Mouse (Mus musculus) cerebellum, adult 11 months (tissue): ENCODE data around the gene Cenpa.
"Not testable (repeated sequence)": the region's sequence is repeated elsewhere in the genome, so short reads cannot be mapped to it uniquely, and the experiment has no call there.

Experiments
- DNase-seq: peaks from one replicate; pipeline ENCODE4 v3.0.0; 2022

Gene Cenpa

DNA sequence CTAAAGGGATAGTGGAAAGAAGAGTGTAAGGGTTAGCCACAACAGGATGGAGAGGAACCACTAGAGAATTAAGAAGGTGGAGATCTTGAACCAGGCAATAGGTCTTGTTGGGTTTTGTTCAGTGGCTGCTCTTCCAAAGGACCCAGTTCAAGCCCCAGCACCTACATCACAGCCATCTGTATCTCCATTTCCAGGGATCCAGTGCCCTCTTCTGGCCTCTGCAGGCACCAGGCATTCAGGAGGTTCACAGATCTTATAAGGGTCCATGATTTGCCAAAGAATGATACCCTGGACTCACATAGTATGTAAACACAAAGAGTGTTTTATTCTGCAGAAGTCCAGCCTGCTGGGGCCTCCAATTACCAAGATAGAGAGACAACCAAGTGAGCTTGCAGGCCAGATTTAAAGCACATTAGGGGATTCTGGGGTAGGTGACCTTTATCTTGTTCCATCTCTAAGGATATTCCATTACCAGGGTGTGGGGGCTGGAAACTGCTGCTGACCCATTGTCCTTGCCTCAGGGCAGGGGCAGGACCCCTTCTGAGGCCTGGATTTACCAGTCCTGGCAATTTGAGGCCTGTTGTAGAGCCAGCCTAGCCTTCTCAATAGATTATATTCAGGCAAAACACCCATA, 16.5 kb downstream of the Cenpa start:
- no peak for DNase-seq

GRCm38 (mm10) chr5:30683993-30684392, 17.4 kb downstream of the Cenpa start:
- DNase-seq, result no peak

DNA sequence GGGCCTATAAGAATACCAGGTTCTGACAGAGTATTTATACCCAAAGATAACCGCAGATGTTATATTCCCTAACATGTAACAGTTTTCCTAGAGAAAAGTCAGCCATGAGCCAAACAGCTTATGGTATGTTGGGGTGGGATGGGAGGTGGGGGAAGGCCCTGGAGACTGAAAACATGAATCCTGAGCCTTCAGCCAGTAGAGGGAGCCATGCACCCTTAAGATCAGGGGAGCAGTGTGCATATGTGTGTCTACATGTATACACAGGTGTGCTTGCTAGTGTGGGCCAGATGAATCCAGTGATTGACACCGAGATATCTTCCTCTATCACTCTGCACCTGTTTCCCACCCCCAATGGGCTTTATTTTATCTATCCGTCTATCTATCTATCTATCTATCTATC, 20.2 kb downstream of the Cenpa start:
- no peak for DNase-seq

- DNase-seq, result no peak
These were observed 33.9 kb downstream of the Cenpa start for GRCm38 (mm10) chr5:30700361-30701000.

- DNase-seq, result not testable (repeated sequence)
These were observed 34.8 kb downstream of the Cenpa start for GRCm38 (mm10) chr5:30701373-30701772.

DNA sequence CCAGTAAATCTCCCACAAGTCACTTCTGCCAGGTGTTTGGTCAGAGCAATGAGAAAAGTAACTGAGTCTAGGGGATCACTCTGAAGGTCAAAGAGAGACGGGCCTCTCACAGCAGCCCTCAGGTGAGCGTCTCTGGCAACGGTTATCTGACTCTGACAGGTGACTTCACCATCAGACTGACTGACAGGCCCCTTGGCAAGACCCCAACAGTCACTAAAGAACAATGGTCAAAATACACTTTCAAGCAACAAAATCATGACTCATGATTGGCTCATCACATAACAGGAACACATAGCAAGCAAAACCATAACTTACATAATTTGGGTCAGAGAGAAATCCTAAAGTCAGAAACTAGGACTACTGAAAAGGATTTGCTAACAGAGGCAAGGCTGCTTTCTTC, 35.3 kb downstream of the Cenpa start:
- DNase-seq, result no peak

- peak; percentile 79 for DNase-seq
These were observed 43.3 kb downstream of the Cenpa start for GRCm38 (mm10) chr5:30709744-30710383.

DNA sequence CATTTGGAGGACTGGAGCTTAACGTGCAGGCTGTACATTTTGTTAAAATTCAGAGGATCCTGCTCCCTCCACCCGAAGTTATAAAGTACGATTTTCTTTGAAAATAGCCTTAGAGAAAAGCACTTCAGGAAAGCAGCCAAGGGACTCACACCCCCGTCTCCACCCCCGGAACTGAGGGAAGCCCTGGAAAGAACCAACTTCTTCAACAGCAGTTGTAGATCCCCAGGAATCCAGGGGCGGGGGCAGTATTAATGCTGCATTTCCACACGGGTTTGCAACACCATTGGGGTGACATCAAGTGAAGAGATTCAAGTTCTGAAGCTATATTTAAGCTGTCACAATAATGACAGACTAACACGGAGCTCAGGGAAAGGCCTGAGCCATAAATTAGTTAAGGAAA, 43.9 kb downstream of the Cenpa start:
- peak; percentile 20 for DNase-seq

DNA sequence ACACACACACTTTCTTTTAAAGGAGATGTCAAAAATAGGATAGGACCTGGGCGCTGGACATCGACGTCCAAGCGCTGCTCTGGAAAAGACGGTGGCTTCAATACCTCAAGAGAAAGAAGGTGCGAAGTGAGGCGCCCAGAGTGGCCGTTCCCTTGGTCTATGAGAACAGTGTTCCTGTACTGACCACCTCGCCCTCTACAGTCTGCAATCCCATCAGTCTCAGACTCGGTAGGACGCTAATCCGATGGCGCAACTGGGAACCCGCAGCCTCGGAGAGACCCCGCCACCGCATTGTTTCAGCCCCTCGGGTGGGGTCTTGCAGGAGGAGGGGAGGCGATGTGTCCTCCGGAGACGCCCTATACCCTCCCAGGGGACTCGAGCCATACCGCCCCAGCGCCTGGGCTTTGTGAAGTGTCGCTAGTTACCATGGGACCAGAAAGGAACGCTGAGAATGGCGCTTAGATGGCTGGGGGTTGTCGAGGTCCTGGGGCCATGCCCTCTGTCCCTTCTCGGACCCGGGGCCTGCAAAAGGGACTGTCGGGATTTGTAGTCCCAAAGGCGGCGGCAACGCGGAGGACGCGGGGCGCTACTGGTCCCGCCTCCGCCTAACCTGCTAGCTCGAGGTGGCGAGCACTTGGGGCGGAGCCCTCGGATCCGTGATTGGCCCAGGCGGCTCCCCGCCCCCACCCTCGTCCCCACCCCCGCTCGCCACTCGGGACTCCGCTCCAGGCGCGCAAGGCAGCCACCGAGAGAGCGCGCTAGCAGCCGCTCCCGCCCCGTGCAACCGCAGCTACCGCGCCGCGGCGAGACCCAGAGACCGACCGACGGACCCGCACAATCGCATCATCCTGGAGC, 44.8 kb downstream of the Cenpa start, which contains the start of gene Dpysl5:
Gene Dpysl5 (plus strand): TSS at position 418 of the 855 bp plus-strand sequence.
- DNase-seq, result peak; percentile 93

GRCm38 (mm10) chr5:30712002-30712390, 45.4 kb downstream of the Cenpa start:
- DNase-seq, result no peak

DNA sequence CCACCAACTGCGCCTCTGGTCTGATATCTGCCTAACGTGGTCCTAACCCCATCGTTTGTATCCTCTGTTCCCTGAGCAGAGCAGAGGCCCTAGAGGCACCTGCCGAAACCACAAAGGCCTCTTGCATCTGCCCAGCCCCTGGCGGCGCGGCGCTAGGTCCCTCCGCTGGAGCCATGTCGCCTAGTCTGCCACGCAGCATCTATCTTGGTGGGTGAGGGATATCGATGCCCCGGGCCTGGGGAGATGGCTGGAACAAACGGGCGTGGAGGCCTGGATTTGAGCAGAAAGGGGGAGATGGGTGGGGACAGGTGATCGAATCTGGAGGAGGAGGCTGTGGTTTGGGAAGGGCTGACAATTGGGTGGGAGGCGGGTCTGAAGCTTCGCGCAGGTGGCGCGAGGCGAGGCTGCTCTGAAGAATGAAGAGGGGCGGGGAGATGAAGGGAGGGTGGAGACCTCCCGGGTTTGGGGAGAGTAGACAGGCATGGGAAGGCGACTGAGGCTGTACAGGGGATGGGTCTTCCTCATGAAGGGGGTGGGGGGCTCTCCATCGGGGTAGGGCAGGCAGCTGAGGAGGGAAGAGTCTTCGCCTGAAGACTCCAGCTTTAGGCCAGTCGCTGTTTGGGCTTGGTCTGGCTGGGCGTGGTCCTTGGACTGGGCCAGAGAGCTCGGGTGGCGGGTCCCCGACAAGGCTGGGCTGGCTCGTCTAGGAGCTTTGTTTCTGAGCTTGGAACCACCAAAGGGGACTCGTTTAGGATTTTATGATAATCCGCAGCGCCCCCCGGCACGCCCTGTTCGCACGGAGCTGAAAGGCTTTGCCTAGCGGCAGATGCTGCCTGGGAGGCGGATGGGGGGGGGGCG, 46.1 kb downstream of the Cenpa start:
- DNase-seq, result peak; percentile 33

DNA sequence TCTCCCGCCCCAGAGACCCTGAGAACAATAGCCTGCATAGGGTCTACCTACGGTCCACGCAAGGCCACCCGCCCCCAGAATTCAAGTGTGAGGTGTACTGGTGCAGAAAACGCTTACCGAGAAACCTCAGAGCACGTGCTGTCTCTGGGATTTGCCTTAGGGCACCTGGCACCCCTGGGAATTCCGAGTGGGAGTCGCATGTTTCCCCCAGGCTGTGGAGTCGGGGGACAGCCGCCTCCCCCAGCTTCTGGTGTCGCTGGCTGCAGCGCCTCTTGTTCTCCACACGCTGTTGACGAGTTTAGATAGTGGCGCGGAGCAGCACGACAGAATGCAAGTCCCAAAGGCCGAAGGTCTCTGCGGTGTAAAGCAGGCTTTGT, 46.7 kb downstream of the Cenpa start:
- DNase-seq, result peak; percentile 27

DNA sequence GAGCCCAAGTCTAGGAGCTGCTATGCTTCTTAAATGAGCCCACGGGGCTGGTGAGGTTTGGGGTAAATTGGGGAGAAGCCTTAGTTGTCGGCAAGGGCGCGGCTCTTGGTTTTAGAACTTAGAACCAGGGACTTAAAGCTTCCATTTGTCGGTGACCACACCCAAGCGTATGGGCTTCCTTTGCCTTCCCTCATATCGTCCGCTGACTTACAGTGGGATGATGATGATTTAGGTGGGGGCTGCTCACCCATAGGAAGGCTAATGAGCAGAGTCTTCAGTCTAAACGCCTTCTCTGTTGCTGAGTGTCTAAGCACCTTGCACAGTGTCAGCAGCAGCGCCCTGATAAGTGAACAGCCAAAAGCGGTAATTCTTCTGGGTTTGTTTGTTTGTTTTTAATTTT, 47.1 kb downstream of the Cenpa start:
- DNase-seq, result no peak

GRCm38 (mm10) chr5:30716311-30716710, 49.7 kb downstream of the Cenpa start:
- DNase-seq, result no peak

DNA sequence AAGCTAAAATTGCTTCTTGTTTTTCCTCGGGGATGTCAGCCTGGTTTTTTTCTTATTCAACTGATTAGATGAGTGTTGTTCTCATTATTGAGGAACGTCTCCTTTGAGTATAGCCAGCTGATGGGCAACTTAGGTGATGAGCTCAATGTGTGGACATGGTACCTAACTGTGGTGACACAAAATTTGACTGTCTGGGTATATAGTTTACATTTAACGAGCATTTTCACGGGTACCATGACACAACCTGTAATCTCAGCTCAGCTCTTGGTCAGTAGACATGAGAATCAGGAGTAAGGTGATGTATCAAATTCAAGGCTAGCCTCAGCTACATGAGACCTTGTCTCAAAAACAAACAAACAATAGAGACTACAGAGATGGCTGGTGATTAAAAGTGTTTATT, 50.9 kb downstream of the Cenpa start:
- no peak for DNase-seq

GRCm38 (mm10) chr5:30717991-30718703, 51.6 kb downstream of the Cenpa start:
- DNase-seq, result no peak

- DNase-seq, result no peak
These were observed 55.4 kb downstream of the Cenpa start for GRCm38 (mm10) chr5:30721935-30722334.
